Mouse (Mus musculus) C2C12 (cell line): ENCODE measurements around the gene Lpar1.

Experiments
- CEBPB ChIP-seq: IDR thresholded peaks from one replicate; pipeline ENCODE4 v1.6.1; 2011; ENCODE audit warnings: low read depth, mild to moderate bottlenecking, control low read depth, moderate library complexity
- CTCF ChIP-seq: IDR thresholded peaks from one replicate; pipeline ENCODE4 v1.5.1; 2011; ENCODE audit not compliant: control insufficient read depth, insufficient read depth, insufficient read length
- MAX ChIP-seq: IDR thresholded peaks from one replicate; pipeline ENCODE4 v1.6.1; 2011; ENCODE audit warnings: mild to moderate bottlenecking, control low read depth
- MYOD1 ChIP-seq: IDR thresholded peaks from one replicate; pipeline ENCODE4 v1.6.1; 2011; ENCODE audit warnings: low read depth; ENCODE audit not compliant: control insufficient read depth, insufficient read length
- MYOG ChIP-seq: IDR thresholded peaks from one replicate; pipeline ENCODE4 v1.6.1; 2011; ENCODE audit not compliant: control insufficient read depth, insufficient read length; ENCODE audit errors: extremely low read depth
- USF1 ChIP-seq: IDR thresholded peaks from one replicate; pipeline ENCODE4 v1.6.1; 2011; ENCODE audit warnings: low read depth, mild to moderate bottlenecking, control low read depth, moderate library complexity

GRCm38 (mm10) chr4:58574024-58574423 is 20.3 kb upstream of the Lpar1 start:
- no peak for TF ChIP-seq CEBPB
- no peak for TF ChIP-seq CTCF
- TF ChIP-seq MAX = peak; percentile 19
- no peak for TF ChIP-seq MYOD1
- no peak for TF ChIP-seq MYOG
- TF ChIP-seq USF1 = no peak
